Mouse (Mus musculus) colon, adult 2 months (tissue): ENCODE measurements around the gene Zscan4-ps2. TPM values are rescaled to one million over a fixed set of nuclear protein-coding genes. Genes with fewer than 3 reads are reported as not detected.

Experiments used
- polyA plus RNA-seq: library from polyadenylated mRNA; depleted of rRNA; stranded (reverse); fragments of >200 nt; gene quantifications from 2 replicates; pipeline ENCODE4 v1.2.3, GENCODE M21; 2012; rRNA removed

Gene Zscan4-ps2
- polyA plus RNA-seq = not detected in 2 replicates

DNA sequence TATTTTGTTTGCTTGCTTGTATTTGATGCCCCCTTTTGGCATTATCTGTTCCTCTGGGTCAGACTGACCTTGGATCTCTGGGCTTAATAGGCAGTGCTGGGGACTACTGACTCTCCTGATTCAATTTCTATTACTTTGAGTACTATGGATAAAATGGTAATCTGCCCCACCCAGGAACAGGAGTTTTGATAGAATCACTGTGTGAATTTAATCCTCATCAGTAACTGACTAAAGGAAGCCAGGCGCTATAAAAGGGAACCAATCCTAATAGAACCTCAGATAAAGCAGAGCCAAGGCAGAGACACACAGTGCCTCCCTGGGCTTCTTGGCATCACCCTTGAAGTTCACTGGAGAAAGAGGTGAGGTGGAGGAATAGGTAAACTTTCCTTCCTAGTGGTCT is at the start of gene Zscan4-ps2:
Gene Zscan4-ps2, plus strand, starts transcription at position 301 of the 400 bp plus-strand sequence.

Other genes with a start within 250 kb of the Zscan4-ps2 start
- not detected in 2 replicates for gene Zscan4e, start 203.6 kb upstream of the Zscan4-ps2 start, polyA plus RNA-seq
- not detected in 2 replicates for gene Zscan4f, start 116.4 kb upstream of the Zscan4-ps2 start, polyA plus RNA-seq
- not detected in 2 replicates for gene Zscan4-ps3, start 95.0 kb downstream of the Zscan4-ps2 start, polyA plus RNA-seq
- gene Vmn1r72, start 165.8 kb downstream of the Zscan4-ps2 start, polyA plus RNA-seq = not detected in 2 replicates
- gene Vmn1r73, start 216.0 kb downstream of the Zscan4-ps2 start, polyA plus RNA-seq = not detected in 2 replicates